Mouse (Mus musculus): Measurements from ENCODE around the gene Thumpd3. TPM values are rescaled to one million over a fixed set of nuclear protein-coding genes. Genes with fewer than 3 reads are reported as not detected.

Thumpd3 gene
- total and polyA plus RNA-seq, 3 experiments, result 74.8 to 158 (median 89.1) TPM

GRCm38 (mm10) chr6:113037946-113038734, 7.9 kb upstream of the Thumpd3 start:
- H3K27ac ChIP-seq (ENCODE audit: control insufficient read depth, low read depth, low read length), result no peak overlapping the region
- DNase-seq (ENCODE audit: low read depth, low spot score), result peak; percentile 87
- H3K4me1 ChIP-seq (ENCODE audit: control insufficient read depth in 1 of 2, insufficient read depth in 2 of 2, low read length in 2 of 2), result peaks cover 21 to 23% of the 10 kb centered on the region in 2 experiments
- no peaks in the 10 kb centered on the region for H3K27me3 ChIP-seq (ENCODE audit: control insufficient read depth in 1 of 2, insufficient read depth in 2 of 2, low read length in 2 of 2)
- TF ChIP-seq MYC (IDR thresholded peaks at IDR 0.05; ENCODE audit: low read depth, low read length) (peak; percentile 76), MEF2A (IDR thresholded peaks at IDR 0.05; ENCODE audit: extremely low read depth, insufficient replicate concordance, low read depth, low read length, poor library complexity, severe bottlenecking) (no peak), POLR2A (IDR thresholded peaks at IDR 0.05; ENCODE audit: control insufficient read depth in 1 of 2, insufficient read depth in 1 of 2, low read depth in 1 of 2, low read length in 2 of 2, poor library complexity in 1 of 2) (no peak), TBP (IDR thresholded peaks at IDR 0.05; ENCODE audit: low read depth, low read length) (0 out of 2 replicates have a peak, but pooled peaks have one; percentile 51), GABPA (IDR thresholded peaks at IDR 0.05; ENCODE audit: low read depth, low read length) (no peak), UBTF (IDR thresholded peaks at IDR 0.05; ENCODE audit: borderline replicate concordance, insufficient read depth, low read depth, low read length) (no peak), ELF1 (IDR thresholded peaks at IDR 0.05; ENCODE audit: low read depth, low read length) (peak; percentile 33; the same call in 1 of the 2 replicates), SMC3 (IDR thresholded peaks at IDR 0.05; ENCODE audit: low read depth, low read length) (peak; percentile 95), KAT2A (conservative IDR thresholded peaks at IDR 0.05; ENCODE audit: low read depth, low read length) (no peak), BHLHE40 (IDR thresholded peaks at IDR 0.05; ENCODE audit: borderline replicate concordance, low read depth, low read length) (peak; percentile 49; the same call in 1 of the 2 replicates), RAD21 (IDR thresholded peaks at IDR 0.05; ENCODE audit: low read depth, low read length) (no peak; the same call in none of the 2 replicates), POLR2AphosphoS2 (IDR thresholded peaks at IDR 0.05; ENCODE audit: low read length) (no peak), NELFE (IDR thresholded peaks at IDR 0.05; ENCODE audit: low read depth, low read length) (no peak), USF1 (IDR thresholded peaks at IDR 0.05; ENCODE audit: low read depth, low read length) (no peak), POLR2AphosphoS5 (IDR thresholded peaks at IDR 0.05; ENCODE audit: borderline replicate concordance, low read depth, low read length) (no peak), HCFC1 (IDR thresholded peaks at IDR 0.05; ENCODE audit: low read depth, low read length) (peak; percentile 58; the same call in 1 of the 2 replicates), CHD2 (IDR thresholded peaks at IDR 0.05; ENCODE audit: low read length) (no peak), CTCF (IDR thresholded peaks at IDR 0.05 in 2 of 3, conservative IDR thresholded peaks at IDR 0.05 in 1 of 3; ENCODE audit: control insufficient read depth in 1 of 3, insufficient read depth in 1 of 3, low read depth in 2 of 3, low read length in 3 of 3, poor library complexity in 1 of 3, severe bottlenecking in 1 of 3) (peak; percentile 92 to 99 (median 99)), TAL1 (IDR thresholded peaks at IDR 0.05; ENCODE audit: low read length) (no peak), ZMIZ1 (IDR thresholded peaks at IDR 0.05; ENCODE audit: low read depth, low read length) (no peak), ZC3H11A (IDR thresholded peaks at IDR 0.05; ENCODE audit: low read depth, low read length) (peak; percentile 96), SIN3A (IDR thresholded peaks at IDR 0.05; ENCODE audit: low read length) (peak; percentile 91), EP300 (IDR thresholded peaks at IDR 0.05; ENCODE audit: low read depth in 1 of 2, low read length in 2 of 2) (0 out of 4 replicates have a peak, but pooled peaks of 1 of the 2 experiments have one; percentile 19), NRF1 (IDR thresholded peaks at IDR 0.05; ENCODE audit: insufficient read depth, low read depth, low read length, poor library complexity, severe bottlenecking) (no peak), JUND (IDR thresholded peaks at IDR 0.05; ENCODE audit: low read depth, low read length) (peak; percentile 65; the same call in 1 of the 2 replicates), MAX (IDR thresholded peaks at IDR 0.05; ENCODE audit: low read length) (peak; percentile 67), TCF12 (IDR thresholded peaks at IDR 0.05; ENCODE audit: low read depth, low read length) (0 out of 2 replicates have a peak, but pooled peaks have one; percentile 12), ZNF384 (IDR thresholded peaks at IDR 0.05; ENCODE audit: low read depth, low read length) (peak; percentile 49; the same call in 1 of the 2 replicates), E2F4 (IDR thresholded peaks at IDR 0.05; ENCODE audit: borderline replicate concordance, low read depth, low read length) (no peak), CHD1 (IDR thresholded peaks at IDR 0.05; ENCODE audit: low read depth, low read length) (no peak), ETS1 (IDR thresholded peaks at IDR 0.05; ENCODE audit: low read depth, low read length) (no peak; the same call in 1 of the 2 replicates), MXI1 (IDR thresholded peaks at IDR 0.05; ENCODE audit: low read depth, low read length) (peak; percentile 67; the same call in 1 of the 2 replicates)
- H3K36me3 ChIP-seq (ENCODE audit: control insufficient read depth in 1 of 2, insufficient read depth in 2 of 2, low read length in 2 of 2), result peaks cover 0 to 36% of the 10 kb centered on the region in 2 experiments; a peak in 2 of 4 replicates
- H3K4me3 ChIP-seq (ENCODE audit: control insufficient read depth in 1 of 2, insufficient read depth in 1 of 2, low read depth in 2 of 2, low read length in 2 of 2), result peak overlapping the region; percentile 50 to 55
- H3K9me3 ChIP-seq (replicated peaks; ENCODE audit: insufficient read depth, low read length), result no peaks in the 10 kb centered on the region
- H3K79me2 ChIP-seq (ENCODE audit: control insufficient read depth, insufficient read depth, low read length, poor library complexity), result no peaks in the 10 kb centered on the region; the same call in 1 of the 2 replicates
- peak overlapping the region; percentile 72 for H3K9ac ChIP-seq (ENCODE audit: control insufficient read depth, low read depth, low read length, poor library complexity, severe bottlenecking)
